Mouse (Mus musculus) lung, postnatal 0 days (tissue): Measurements from ENCODE around the gene Atox1.

Experiments used
- CTCF ChIP-seq: IDR thresholded peaks from 2 replicates; pipeline ENCODE4 v1.5.1; 2016; ENCODE audit warnings: antibody characterized with exemption, mild to moderate bottlenecking
- EP300 ChIP-seq: IDR thresholded peaks from 2 replicates; pipeline ENCODE4 v1.6.1; 2016; ENCODE audit warnings: antibody characterized with exemption, mild to moderate bottlenecking, control low read depth

- no peak for TF ChIP-seq CTCF
- no peak for TF ChIP-seq EP300
Measured at GRCm38 (mm10) chr11:55397441-55397840, 63.6 kb downstream of the Atox1 start.
